Mouse (Mus musculus): ENCODE data around the gene Noxa1. TPM values are rescaled to one million over a fixed set of nuclear protein-coding genes. Genes with fewer than 3 reads are reported as not detected.

Gene Noxa1
- polyA plus RNA-seq, 1 experiment from 2014 or later = not detected

DNA sequence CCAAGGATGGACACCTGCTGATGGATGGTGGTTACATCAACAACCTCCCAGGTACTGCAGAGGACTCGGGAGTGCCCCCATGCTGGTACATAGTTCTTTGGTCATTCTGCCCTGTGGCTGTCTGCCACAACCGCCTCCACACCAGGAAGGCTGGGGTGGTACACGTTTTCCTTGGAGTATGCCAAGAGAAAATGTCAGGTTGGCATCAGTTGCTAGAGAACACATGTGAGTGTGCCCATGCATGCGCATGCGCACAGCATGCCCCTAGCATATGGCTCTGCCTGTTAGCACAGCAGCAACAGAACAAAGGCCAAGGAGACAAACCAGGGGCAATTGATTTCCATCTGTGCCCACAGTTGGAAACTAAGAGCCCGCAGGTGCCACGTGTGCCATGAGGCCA, 44.0 kb downstream of the Noxa1 start:
- H3K4me1 ChIP-seq (replicated peaks; ENCODE audit: control insufficient read depth, insufficient read depth, low read length) = peaks cover 7% of the 10 kb centered on the region; the same call in 1 of the 2 replicates
- H3K4me2 ChIP-seq (replicated peaks; ENCODE audit: low read depth, low read length) = no peak overlapping the region
- H3K9me3 ChIP-seq (ENCODE audit: control insufficient read depth, low read length) = no peaks in the 10 kb centered on the region
- no peak overlapping the region for H3K9ac ChIP-seq (ENCODE audit: low read depth, low read length)
- no peak overlapping the region for H3K27ac ChIP-seq (ENCODE audit: low read depth, low read length)
- ATAC-seq (ENCODE audit: low FRiP score) (no peak), DNase-seq (ENCODE audit: low spot score) (no peak)
- H3K36me3 ChIP-seq (ENCODE audit: control insufficient read depth, insufficient read depth, low read length) = no peaks in the 10 kb centered on the region
- no peak overlapping the region for H3K4me3 ChIP-seq (ENCODE audit: low read depth, low read length)
- no peaks in the 10 kb centered on the region for H3K27me3 ChIP-seq (ENCODE audit: control insufficient read depth, insufficient read depth, low read length)
- 92% methylated on average over 7 of the region's 7 CpGs for WGBS

DNA sequence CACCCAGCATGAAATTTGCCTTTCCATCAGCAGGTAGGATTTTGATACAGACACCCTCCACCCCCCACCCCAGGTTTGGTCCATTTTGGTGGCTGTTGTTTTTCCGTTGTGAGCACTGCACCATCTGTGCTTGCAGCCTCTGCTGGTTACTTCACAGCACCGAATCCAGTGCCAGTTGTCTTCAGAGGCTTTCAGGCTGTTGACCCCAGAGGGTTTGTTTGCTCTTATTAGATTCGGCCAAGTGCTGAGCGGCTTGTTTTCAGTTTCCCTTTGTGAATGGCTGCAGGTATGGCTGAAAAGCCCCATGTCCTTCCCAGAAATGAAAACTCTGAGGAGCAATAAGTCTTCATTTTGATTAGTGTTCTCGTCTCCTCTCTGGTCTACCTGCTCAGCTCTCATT, 54.9 kb downstream of the Noxa1 start:
- no peak overlapping the region for H3K9ac ChIP-seq (ENCODE audit: low read depth, low read length)
- DNase-seq (ENCODE audit: low spot score) = no peak
- H3K9me3 ChIP-seq (ENCODE audit: control insufficient read depth, low read length) = no peaks in the 10 kb centered on the region
- H3K27me3 ChIP-seq (ENCODE audit: control insufficient read depth, insufficient read depth, low read length) = no peaks in the 10 kb centered on the region
- H3K4me2 ChIP-seq (replicated peaks; ENCODE audit: low read depth, low read length) = no peak overlapping the region
- H3K4me1 ChIP-seq (replicated peaks; ENCODE audit: control insufficient read depth, insufficient read depth, low read length) = no peaks in the 10 kb centered on the region
- no peaks in the 10 kb centered on the region for H3K36me3 ChIP-seq (ENCODE audit: control insufficient read depth, insufficient read depth, low read length)
- no peak overlapping the region for H3K4me3 ChIP-seq (ENCODE audit: low read depth, low read length)
- ATAC-seq (ENCODE audit: low FRiP score) = no peak
- 82% methylated on average over 5 of the region's 5 CpGs for WGBS
- no peak overlapping the region for H3K27ac ChIP-seq (ENCODE audit: low read depth, low read length)

Other genes with a start within 250 kb of the Noxa1 start
- gene Ehmt1, start 175.5 kb downstream of the Noxa1 start, polyA plus RNA-seq (2014; fragmentation: Nextera tagmentation; extraction: Ambion mirVana) = 98.0 and 113 TPM in 2 replicates
- gene Arrdc1, start 159.9 kb downstream of the Noxa1 start, polyA plus RNA-seq (2014; fragmentation: Nextera tagmentation; extraction: Ambion mirVana) = 14.4 and 14.7 TPM in 2 replicates
- gene Zmynd19, start 145.4 kb downstream of the Noxa1 start, polyA plus RNA-seq (2014; fragmentation: Nextera tagmentation; extraction: Ambion mirVana) = 16.8 and 30.6 TPM in 2 replicates
- gene Dph7, start 132.7 kb downstream of the Noxa1 start, polyA plus RNA-seq (2014; fragmentation: Nextera tagmentation; extraction: Ambion mirVana) = 30.4 and 30.7 TPM in 2 replicates
- gene Mrpl41, start 120.1 kb downstream of the Noxa1 start, polyA plus RNA-seq (2014; fragmentation: Nextera tagmentation; extraction: Ambion mirVana) = 165 and 167 TPM in 2 replicates
- gene Pnpla7, start 119.1 kb downstream of the Noxa1 start, polyA plus RNA-seq (2014; fragmentation: Nextera tagmentation; extraction: Ambion mirVana) = 2.9 TPM in 2 replicates
- 37.6 and 51.1 TPM in 2 replicates for gene Nsmf, start 40.8 kb downstream of the Noxa1 start, polyA plus RNA-seq (2014; fragmentation: Nextera tagmentation; extraction: Ambion mirVana)
- gene Entpd8, start 14.8 kb downstream of the Noxa1 start, polyA plus RNA-seq (2014; fragmentation: Nextera tagmentation; extraction: Ambion mirVana) = not detected in 2 replicates
- 44.6 and 60.5 TPM in 2 replicates for gene Nrarp, start 85.6 kb upstream of the Noxa1 start, polyA plus RNA-seq (2014; fragmentation: Nextera tagmentation; extraction: Ambion mirVana)
- 0.94 and 2.4 TPM in 2 replicates for gene Tor4a, start 101.7 kb upstream of the Noxa1 start, polyA plus RNA-seq (2014; fragmentation: Nextera tagmentation; extraction: Ambion mirVana)
- 89.6 and 93.7 TPM in 2 replicates for gene Nelfb, start 116.3 kb upstream of the Noxa1 start, polyA plus RNA-seq (2014; fragmentation: Nextera tagmentation; extraction: Ambion mirVana)
- not detected in 2 replicates for gene Stpg3, start 119.5 kb upstream of the Noxa1 start, polyA plus RNA-seq (2014; fragmentation: Nextera tagmentation; extraction: Ambion mirVana)
- not detected in 2 replicates for gene Fam166a, start 123.6 kb upstream of the Noxa1 start, polyA plus RNA-seq (2014; fragmentation: Nextera tagmentation; extraction: Ambion mirVana)
- gene Tubb4b, start 129.6 kb upstream of the Noxa1 start, polyA plus RNA-seq (2014; fragmentation: Nextera tagmentation; extraction: Ambion mirVana) = 519 and 526 TPM in 2 replicates
- not detected in 2 replicates for gene Slc34a3, start 139.2 kb upstream of the Noxa1 start, polyA plus RNA-seq (2014; fragmentation: Nextera tagmentation; extraction: Ambion mirVana)
- gene Rnf224, start 141.6 kb upstream of the Noxa1 start, polyA plus RNA-seq (2014; fragmentation: Nextera tagmentation; extraction: Ambion mirVana) = not detected in 2 replicates
- 21.7 and 23.9 TPM in 2 replicates for gene Rnf208, start 147.1 kb upstream of the Noxa1 start, polyA plus RNA-seq (2014; fragmentation: Nextera tagmentation; extraction: Ambion mirVana)
- not detected in 2 replicates for gene Cysrt1, start 147.3 kb upstream of the Noxa1 start, polyA plus RNA-seq (2014; fragmentation: Nextera tagmentation; extraction: Ambion mirVana)
- gene AL732309.1, start 151.7 kb upstream of the Noxa1 start, polyA plus RNA-seq (2014; fragmentation: Nextera tagmentation; extraction: Ambion mirVana) = 4.3 and 4.9 TPM in 2 replicates
- gene Tmem203, start 160.3 kb upstream of the Noxa1 start, polyA plus RNA-seq (2014; fragmentation: Nextera tagmentation; extraction: Ambion mirVana) = 12.2 and 14.6 TPM in 2 replicates
- gene Tprn, start 167.5 kb upstream of the Noxa1 start, polyA plus RNA-seq (2014; fragmentation: Nextera tagmentation; extraction: Ambion mirVana) = 4.0 and 4.5 TPM in 2 replicates
- gene Ssna1, start 177.3 kb upstream of the Noxa1 start, polyA plus RNA-seq (2014; fragmentation: Nextera tagmentation; extraction: Ambion mirVana) = 244 and 248 TPM in 2 replicates
- gene Anapc2, start 177.3 kb upstream of the Noxa1 start, polyA plus RNA-seq (2014; fragmentation: Nextera tagmentation; extraction: Ambion mirVana) = 107 and 110 TPM in 2 replicates
- not detected in 2 replicates for gene Tmem210, start 193.0 kb upstream of the Noxa1 start, polyA plus RNA-seq (2014; fragmentation: Nextera tagmentation; extraction: Ambion mirVana)
- gene Lrrc26, start 194.8 kb upstream of the Noxa1 start, polyA plus RNA-seq (2014; fragmentation: Nextera tagmentation; extraction: Ambion mirVana) = not detected in 2 replicates
- 3.6 and 3.9 TPM in 2 replicates for gene Grin1, start 224.0 kb upstream of the Noxa1 start, polyA plus RNA-seq (2014; fragmentation: Nextera tagmentation; extraction: Ambion mirVana)
- gene Man1b1, start 237.2 kb upstream of the Noxa1 start, polyA plus RNA-seq (2014; fragmentation: Nextera tagmentation; extraction: Ambion mirVana) = 86.7 and 133 TPM in 2 replicates